Mouse (Mus musculus) adrenal gland, postnatal 10 days (tissue): Measurements from ENCODE around the gene Rgs10. TPM values are rescaled to one million over a fixed set of nuclear protein-coding genes. Genes with fewer than 3 reads are reported as not detected.

Experiments
- DNase-seq: peaks from one replicate; pipeline ENCODE4 v3.0.0; 2021; ENCODE audit warnings: mixed read lengths
- long read RNA-seq, 2 experiments: library from polyadenylated mRNA; stranded (forward); transcript quantifications; one replicate each; pipeline ENCODE4 v2.0.0; 2021
- total RNA-seq, 2 experiments: library from RNA; stranded (reverse); gene quantifications; 2 replicates each; pipeline ENCODE4 v1.2.3; 2021

The Rgs10 gene
- total RNA-seq, result 10 to 100 TPM; 13.4 to 14.2 TPM
- long read RNA-seq, experiment 1, transcript Rgs10-201 (5 exons, 880 nt), result major isoform, 12 of 15 reads
- long read RNA-seq, experiment 1, partial matches to known transcripts, result 1 of 15 reads
- long read RNA-seq, experiment 1, other reads (novel, unspliced or antisense), result 2 of 15 reads
- long read RNA-seq, experiment 2, partial matches to known transcripts, result 1 of 5 reads
- long read RNA-seq, experiment 2, other reads (novel, unspliced or antisense), result 1 of 5 reads

DNA sequence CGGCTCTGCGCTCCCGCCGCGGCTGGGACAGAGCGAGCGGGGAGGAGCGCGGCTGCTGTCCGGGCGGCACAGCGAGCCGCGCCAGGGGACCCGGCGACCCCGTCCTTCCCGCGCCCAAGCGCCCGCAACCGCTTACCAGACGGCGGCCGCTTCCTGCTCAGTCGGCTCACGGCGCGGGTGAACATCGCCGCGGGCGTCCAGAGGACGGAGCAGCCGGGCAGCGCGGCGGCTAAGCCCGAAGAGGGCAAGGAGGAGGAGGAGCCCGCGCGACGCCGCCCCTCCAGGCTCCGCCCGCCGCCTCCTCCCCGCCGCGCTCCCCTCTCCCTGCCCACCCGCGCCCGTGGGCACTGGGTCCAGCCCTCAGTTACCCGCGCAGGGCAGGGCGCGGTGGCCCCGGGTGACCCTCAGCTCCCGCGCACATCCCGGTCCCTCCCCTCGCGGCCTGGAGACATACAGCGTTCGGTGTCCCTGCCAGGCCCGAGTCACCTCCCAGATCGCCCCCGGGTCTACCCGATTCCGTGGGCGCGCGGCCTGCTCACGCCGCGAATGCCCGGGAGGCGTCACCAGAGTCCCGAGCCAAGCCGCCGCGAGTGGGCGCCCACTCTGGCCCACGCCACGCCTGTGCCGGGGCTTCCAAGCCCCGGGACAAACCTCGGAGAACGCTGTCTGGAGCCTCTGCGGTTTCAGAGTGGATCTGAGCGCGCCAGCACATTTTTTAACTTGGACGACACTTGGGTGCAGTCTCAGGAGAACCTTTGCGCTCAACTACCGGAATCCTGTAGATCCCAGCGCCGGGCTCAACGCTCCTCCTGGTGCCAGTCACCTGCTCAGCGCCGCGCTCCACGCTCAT lies at the start of gene Rgs10:
TSS of gene Rgs10 (minus strand) at position 829 of the 850 bp plus-strand sequence.
- DNase-seq, result peak; percentile 78

DNA sequence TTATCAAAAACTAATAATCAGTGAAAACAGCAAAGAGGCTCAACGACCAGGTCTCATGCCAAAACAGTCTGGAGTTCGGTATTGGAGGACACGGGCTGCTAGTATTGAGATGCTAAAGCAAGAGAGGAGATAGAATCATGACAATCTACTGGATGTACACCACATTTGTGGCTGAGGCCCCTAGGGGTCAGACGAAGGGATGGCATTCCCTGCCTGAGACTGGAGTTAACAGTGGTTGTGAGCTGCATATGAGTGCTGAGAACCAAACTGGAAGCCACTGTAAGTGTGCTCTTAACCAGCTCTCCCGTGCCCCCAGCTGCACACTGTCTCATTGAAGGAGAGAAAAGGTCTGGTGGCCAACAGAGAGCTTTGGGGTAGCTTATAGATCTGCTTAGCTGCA lies 43.8 kb upstream of the Rgs10 start:
- no peak for DNase-seq

- DNase-seq, result peak; percentile 98
Observed at GRCm38 (mm10) chr7:128461285-128462215, 43.0 kb upstream of the Rgs10 start, which contains the start of gene Tial1. TSS of gene Tial1 (minus strand) at chr7:128461717.

DNA sequence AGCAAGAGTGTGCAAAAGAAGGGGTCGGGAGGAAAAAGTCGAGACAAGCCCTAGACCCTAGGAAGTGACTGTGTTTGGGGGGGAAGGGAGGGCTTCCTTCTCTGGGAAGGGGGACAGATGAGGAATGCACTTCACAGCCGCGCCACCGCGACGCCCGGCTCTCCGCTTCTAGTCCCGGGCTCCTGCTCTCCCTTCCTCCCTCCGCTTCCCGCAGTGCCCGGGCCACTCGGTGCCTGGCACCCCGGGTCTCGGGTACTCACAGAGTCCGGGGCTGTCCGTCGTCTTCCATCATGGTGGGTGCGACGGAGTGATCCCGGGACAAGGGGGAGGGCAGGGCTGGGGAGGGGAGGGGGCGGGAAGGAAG lies 42.3 kb upstream of the Rgs10 start:
- DNase-seq, result peak; percentile 51

DNA sequence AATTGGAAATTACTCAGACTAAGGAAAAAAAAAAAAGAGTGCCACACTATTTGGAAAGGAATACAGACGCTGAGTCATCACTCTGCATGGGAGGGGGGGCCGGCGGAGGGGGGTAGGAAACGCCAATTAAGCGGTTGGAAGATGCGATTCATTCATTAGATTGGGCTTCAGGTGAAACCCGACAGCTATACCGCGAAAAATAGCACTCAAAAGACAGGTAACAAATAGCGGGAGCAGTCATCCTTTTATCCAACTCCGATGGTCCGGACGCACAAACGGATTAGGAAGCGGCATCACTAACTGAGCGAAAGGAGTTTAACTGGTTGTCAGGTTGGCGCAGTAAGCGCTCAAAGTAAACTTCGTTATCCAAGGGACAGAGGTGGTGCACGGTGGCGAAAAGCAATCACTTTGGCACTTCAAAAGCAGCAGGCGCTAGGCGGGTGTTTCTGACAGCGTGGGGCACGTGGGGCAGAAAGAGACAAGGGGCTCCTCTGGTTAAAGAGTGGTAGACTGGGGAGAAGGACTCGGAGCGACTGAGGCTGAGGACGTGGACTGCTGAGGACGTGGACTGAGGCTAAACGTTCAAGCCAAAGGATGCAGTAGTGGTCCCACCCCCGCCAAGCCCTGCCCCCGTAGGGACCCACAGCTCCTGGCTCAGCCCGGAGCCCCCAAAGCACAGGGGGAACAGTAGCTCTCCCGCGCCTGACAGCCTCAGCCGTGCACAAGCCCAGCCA lies 41.7 kb upstream of the Rgs10 start:
- DNase-seq, result peak; percentile 56

DNA sequence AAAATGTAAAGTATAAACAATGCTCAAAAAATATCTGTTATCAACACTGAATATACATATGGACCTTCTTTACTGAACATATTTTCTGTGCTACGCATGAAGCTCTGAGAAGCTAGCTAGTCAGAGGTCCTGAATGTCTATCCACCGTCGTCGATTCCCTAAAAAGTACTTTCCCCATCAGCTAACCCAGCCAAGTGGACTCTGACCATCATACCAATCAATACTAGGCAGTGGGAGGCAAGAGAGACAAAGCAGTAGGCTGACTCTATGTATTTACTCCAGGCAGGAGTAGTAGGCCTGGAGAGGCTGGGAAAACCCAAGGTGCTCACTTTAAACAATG lies 41.2 kb upstream of the Rgs10 start:
- no peak for DNase-seq

GRCm38 (mm10) chr7:128458011-128458410 lies 39.5 kb upstream of the Rgs10 start:
- DNase-seq, result no peak

- no peak for DNase-seq
Observed at GRCm38 (mm10) chr7:128452731-128453130, 34.2 kb upstream of the Rgs10 start.

DNA sequence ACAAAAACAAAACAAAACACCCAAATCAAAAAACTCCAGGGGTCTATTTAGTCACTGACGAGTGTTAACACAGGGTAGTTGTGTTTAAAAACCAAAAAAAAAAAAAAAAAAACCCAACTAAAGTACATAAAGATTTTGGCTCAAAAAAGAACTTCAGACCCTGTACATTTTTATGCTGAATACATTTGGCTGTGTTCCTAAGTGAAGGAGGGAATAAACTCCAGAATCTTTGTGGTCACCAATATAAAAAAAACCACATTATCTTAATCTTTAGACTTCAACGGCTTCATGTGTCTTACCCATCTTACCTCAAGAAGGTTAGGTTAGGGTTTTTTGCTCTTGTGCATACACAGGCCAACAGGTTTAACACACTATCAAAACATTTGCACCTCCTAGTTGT lies 22.0 kb upstream of the Rgs10 start:
- no peak for DNase-seq

GRCm38 (mm10) chr7:128439251-128439650 lies 20.7 kb upstream of the Rgs10 start:
- no peak for DNase-seq

DNA sequence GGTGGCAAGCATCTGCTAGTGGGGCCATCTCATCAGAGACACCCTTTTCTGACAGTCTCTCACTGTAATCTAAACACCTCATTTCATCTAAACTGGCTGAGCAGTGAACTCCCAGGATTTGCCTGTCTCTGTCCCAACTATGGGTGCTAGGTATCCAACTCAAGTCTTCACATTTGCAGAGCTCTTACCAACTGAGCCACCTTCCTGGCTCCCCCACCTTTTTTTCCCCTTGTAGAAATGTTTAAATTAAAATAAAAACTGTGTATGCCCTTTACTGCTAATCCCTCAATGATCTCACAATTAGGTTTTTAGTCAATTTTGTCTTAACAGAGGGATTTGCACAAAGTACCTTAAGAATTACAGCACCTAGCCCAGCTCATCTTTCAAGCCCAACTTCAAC lies 19.6 kb upstream of the Rgs10 start:
- no peak for DNase-seq

GRCm38 (mm10) chr7:128433213-128433612 lies 14.7 kb upstream of the Rgs10 start:
- no peak for DNase-seq

DNA sequence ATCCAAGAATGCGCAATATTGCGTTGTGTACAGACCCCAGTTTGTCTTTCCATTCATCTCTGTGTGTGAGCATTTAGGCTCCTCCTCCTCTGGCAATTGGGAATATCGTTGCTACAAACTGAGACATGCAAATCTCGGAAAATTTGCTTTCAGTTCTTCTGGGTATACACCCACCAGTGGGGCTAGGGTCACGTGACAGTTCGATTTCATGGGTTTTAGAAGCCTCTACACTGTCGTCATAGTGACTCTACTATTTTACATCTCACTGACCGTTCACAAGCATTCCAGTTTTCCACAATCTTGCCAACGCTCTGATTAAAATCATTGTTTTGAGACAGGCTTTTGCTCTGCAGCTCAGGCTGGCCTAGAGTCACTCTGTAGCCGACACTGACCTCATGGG lies 14.0 kb upstream of the Rgs10 start:
- no peak for DNase-seq

- DNase-seq, result no peak
Observed at GRCm38 (mm10) chr7:128422491-128422890, 3.9 kb upstream of the Rgs10 start.

- DNase-seq, result no peak
Observed at GRCm38 (mm10) chr7:128421701-128422100, 3.1 kb upstream of the Rgs10 start.

DNA sequence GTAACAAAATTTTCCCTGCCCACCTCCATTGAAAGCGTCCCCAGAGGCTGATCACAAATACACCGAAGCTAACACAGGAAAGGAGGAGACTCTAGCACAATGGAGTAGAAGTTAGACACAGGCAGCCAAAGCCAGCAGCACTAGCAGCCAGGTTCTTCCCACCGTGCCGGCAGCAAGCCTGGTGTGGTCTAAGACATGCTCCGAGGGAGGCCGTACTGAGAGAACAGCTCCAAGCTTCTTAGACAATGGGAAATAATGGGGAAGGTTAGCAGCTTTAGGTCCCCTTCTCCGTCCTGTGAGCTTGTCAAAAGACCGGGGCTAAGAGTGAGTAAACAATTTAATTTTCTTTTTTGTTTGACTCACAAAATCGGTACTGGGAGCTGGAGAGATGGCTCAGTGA lies 1.1 kb upstream of the Rgs10 start:
- no peak for DNase-seq

DNA sequence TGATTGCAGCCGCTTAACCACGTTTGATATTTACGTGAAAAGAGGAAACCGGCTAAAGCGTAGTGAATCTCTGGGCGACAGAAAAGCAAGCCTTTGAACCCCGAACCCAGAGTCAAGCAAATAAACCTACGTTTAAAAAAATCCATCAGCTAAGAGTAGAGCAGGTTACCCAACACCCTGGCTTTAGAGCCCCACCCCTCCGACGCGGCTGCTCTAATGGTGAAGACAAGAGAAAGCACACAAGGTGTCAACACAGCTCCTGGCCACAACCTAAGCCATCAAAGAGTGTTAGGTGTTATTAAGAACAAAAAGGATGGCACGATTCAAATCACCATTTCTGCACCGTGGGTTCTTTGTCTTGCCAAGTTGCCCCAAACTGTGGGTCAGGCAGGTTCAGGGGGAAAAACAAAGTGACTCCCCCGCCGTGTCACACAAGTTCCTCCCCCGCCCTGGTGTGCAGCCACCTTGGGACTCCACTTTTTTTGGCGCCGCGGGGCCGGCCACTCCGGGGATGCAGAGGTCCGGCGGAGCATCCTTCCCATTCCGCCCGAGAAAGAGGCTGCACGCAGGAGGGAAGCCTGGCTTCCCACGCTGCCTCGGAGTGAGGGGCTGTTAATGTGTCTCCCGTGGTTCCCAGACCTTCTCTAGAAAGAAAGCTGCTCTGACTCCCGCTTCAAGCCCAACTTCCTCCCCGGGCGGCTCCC lies 1.2 kb downstream of the Rgs10 start:
- DNase-seq, result no peak

- DNase-seq, result no peak
Observed at GRCm38 (mm10) chr7:128416664-128417063, 1.9 kb downstream of the Rgs10 start.

DNA sequence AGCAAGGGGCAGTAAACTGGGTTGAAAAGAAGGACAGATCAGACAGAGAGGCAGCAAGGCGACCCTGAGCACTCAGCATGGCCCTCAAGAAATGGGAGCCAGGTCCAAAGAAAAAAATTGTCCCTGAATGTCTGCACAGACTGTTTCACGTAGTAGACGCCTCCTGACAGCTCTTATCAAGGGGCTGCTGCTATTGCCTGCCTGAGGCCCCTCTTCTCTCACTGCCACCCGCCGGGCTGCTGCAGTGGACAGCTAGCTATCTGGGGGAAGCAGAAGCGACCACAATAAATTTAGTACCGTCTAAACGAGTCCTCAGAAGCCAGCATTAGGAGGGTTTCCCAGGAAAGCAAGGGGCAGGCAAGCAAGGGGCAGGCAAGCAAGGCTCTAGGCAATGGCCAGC lies 4.1 kb downstream of the Rgs10 start:
- DNase-seq, result no peak

DNA sequence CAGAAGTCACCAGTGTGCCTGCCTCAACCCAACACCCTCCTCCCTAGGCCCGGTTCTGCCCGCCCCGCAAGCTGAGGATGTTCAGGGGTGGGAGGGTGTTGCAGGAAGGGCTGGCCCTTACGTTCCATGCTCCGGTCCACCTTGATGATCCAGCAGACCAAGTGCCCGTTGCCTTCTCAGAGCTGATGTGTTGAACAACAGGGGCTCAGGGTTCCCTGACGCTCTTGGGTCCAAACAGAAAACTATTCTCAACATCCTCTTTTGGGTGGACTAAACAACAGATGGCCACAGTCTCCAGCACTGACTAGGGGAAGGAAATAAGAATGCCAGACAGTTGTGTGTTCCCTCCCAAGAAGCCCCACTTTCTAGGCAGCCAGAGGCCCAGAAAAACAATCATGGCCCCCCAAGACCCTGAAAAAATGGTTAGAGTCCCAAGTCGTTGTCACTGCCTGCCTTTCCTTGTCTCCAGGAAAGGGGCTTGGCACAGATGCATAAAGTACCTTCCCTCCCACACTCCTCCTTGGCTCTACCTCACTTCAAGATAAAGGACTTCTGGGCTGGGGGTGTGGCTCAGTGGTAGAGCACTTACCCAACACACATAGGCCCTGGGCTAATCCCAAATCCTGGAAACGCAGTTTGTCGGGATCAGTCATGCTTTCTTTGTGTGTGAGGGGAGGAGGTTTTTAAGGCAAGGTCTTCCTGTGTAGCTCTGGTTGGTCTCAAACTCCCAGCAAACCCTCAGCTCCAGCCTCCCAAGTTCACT lies 6.3 kb downstream of the Rgs10 start:
- no peak for DNase-seq
